9 mouse cellular contexts compared by ENCODE assay signal in genomic region chr9:45608097-45609031, GRCm38 (mm10).
DNase-seq lines count a peak whose midpoint lies in the region; ATAC-seq lines count a peak whose summit lies in the region.
"Had no signal": no experiment of that assay in that cellular context is flagged by ENCODE, and none has a peak within 500 bp of the region (broad histone marks: within the 10 kb centered on the region; RNA-seq: fewer than 3 reads in every experiment).

No protein-coding gene starts in this region.

- peaks cover 39% of the 10 kb centered on the region for H3K4me1 ChIP-seq in forebrain, embryonic 14.5 days (ENCODE audit: control insufficient read depth, insufficient read depth, low read length)

- peak overlapping the region; percentile 8; the same call in 1 of the 2 replicates for H3K4me2 ChIP-seq in forebrain, embryonic 14.5 days (ENCODE audit: low read length)

- peak; percentile 91 for ATAC-seq in forebrain, embryonic 14.5 days

- WGBS in forebrain, embryonic 14.5 days, result 20% methylated on average over 13 of the region's 13 CpGs

- no peaks in the 10 kb centered on the region for H3K36me3 ChIP-seq in forebrain, embryonic 14.5 days (ENCODE audit: control insufficient read depth, insufficient read depth, low read length)

- H3K4me3 ChIP-seq in forebrain, embryonic 14.5 days (ENCODE audit: low read depth, low read length), result no peak overlapping the region

- intact Hi-C loops in heart, postnatal 10 days (cut with DNase I), result no loop called here
- intact Hi-C loops in heart, postnatal 36 days (cut with DNase I), result no loop called here

- peak; percentile 17 to 31 for DNase-seq in heart, postnatal 10 days
- DNase-seq in heart, postnatal 36 days, result no peak
- DNase-seq in forebrain, embryonic 14.5 days (ENCODE audit: low spot score), result peak; percentile 92
- DNase-seq in layer of hippocampus, postnatal 14 days (ENCODE audit: low spot score in 2 of 2), result peak; percentile 68 to 78
- DNase-seq in retina, postnatal 1 day, result peak; percentile 87
- no peak for DNase-seq in lung, postnatal 36 days
- DNase-seq in adrenal gland, adult (ENCODE audit: inconsistent age in 2 of 2, low spot score in 1 of 2), result no peak
- no peak for DNase-seq in cerebellum, postnatal 36 days
- DNase-seq: adrenal gland, postnatal 10 days had no signal

- H3K9ac ChIP-seq in forebrain, embryonic 14.5 days (ENCODE audit: low read length), result no peak overlapping the region

- H3K9me3 ChIP-seq in forebrain, embryonic 14.5 days (replicated peaks; ENCODE audit: control insufficient read depth, low read length), result no peaks in the 10 kb centered on the region

- H3K27me3 ChIP-seq in forebrain, embryonic 14.5 days (replicated peaks; ENCODE audit: control insufficient read depth, insufficient read depth, low read length), result no peaks in the 10 kb centered on the region

- H3K27ac ChIP-seq in forebrain, embryonic 14.5 days (ENCODE audit: low read depth, low read length), result peak overlapping the region; percentile 85

Comparison
In these comparisons a context has a peak if more than half of its experiments do, and no peak if none do; other contexts are left out.
1. DNase-seq: peak in heart, postnatal 10 days (2 of 2), forebrain, embryonic 14.5 days (single experiment), layer of hippocampus, postnatal 14 days (2 of 2) and retina, postnatal 1 day (single experiment); none in heart, postnatal 36 days (0 of 2), lung, postnatal 36 days (single experiment), adrenal gland, adult (0 of 2) and cerebellum, postnatal 36 days (0 of 2).